Mouse (Mus musculus): ENCODE measurements around the gene Dnaaf2.

DNA sequence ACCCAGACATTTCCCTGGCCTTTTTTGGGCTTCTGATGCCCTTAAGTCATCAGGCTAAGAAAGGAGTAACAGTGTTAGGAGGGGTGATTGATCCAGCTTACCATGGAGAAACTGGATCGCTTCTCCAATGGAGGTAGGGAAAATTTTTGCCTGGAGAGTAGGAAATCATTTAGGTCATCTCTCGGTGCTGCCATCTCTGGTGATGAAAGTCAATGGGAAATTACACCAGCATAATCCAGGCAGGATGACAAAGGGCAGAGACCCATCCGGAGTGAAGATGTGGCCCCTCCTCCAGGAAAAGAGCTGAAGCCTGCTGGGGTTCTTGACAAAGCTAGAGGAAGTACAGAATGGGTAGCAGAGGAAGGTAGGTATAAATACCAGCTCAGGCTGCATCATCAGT lies 40.1 kb upstream of the Dnaaf2 start:
- TF ChIP-seq CTCF (IDR thresholded peaks at IDR 0.05; ENCODE audit: low read depth, low read length): no peak
- TF ChIP-seq POLR2A (IDR thresholded peaks at IDR 0.05; ENCODE audit: extremely low read depth, insufficient read depth, low read length): no peak

Measured in liver, adult 2 months (tissue).